Mouse (Mus musculus) bone marrow macrophage, adult 2 months (primary cell): Measurements from ENCODE around the gene Zeb2. TPM values are rescaled to one million over a fixed set of nuclear protein-coding genes. Genes with fewer than 3 reads are reported as not detected.

Source experiments
- H3K27ac ChIP-seq: 2 replicates; pipeline ENCODE4 v1.5.1; 2012; ENCODE audit warnings: low read depth, low read length; ENCODE audit not compliant: insufficient read depth
- H3K4me1 ChIP-seq: 2 replicates; pipeline ENCODE4 v1.6.1; 2012; ENCODE audit warnings: low read length; ENCODE audit not compliant: control insufficient read depth, insufficient read depth
- H3K4me3 ChIP-seq: 2 replicates; pipeline ENCODE4 v1.5.1; 2012; ENCODE audit warnings: mild to moderate bottlenecking, low read length, moderate library complexity; ENCODE audit not compliant: insufficient read depth
- CTCF ChIP-seq: IDR thresholded peaks from 2 replicates; pipeline ENCODE4 v1.5.1; 2012; ENCODE audit warnings: low read depth, mild to moderate bottlenecking, low read length, moderate library complexity
- POLR2A ChIP-seq: IDR thresholded peaks from 2 replicates; pipeline ENCODE4 v1.6.1; 2012; ENCODE audit warnings: mild to moderate bottlenecking, low read depth, low read length, borderline replicate concordance
- polyA plus RNA-seq: library from polyadenylated mRNA; stranded (reverse); fragments of >200 nt; gene quantifications from 2 replicates; pipeline ENCODE4 v1.2.4, GENCODE M21; 2012; ENCODE audit not compliant: missing spikeins, insufficient read depth, insufficient read length

Zeb2 gene
- polyA plus RNA-seq, 1 experiment = 388 TPM

DNA sequence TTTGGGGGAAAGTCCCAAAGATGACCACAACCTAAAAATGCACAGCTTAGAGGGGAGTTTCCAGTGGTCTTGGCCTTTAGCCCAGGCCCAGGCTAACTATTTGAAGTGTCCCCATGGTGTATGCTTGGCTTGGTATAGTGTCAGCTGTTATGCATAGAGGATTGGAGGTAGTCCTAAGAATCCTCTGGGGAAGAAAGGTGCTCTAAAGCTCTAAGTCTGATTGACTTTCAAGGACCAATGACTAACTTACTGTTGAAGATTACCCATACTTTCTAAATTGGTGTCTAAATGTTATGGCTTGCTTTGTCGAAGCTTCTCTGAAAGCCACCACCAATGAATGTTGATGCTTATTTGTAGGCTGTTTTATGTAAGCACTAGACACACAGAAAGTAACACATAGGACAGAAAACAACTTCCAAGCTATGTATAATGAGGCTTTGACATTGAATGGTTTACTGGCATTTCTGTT is 159.8 kb downstream of the Zeb2 start:
- Histone ChIP-seq H3K4me3 (no peak overlapping the region), H3K4me1 (peaks cover 37% of the 10 kb centered on the region), H3K27ac (no peak overlapping the region)
- TF ChIP-seq CTCF (no peak), POLR2A (no peak)

DNA sequence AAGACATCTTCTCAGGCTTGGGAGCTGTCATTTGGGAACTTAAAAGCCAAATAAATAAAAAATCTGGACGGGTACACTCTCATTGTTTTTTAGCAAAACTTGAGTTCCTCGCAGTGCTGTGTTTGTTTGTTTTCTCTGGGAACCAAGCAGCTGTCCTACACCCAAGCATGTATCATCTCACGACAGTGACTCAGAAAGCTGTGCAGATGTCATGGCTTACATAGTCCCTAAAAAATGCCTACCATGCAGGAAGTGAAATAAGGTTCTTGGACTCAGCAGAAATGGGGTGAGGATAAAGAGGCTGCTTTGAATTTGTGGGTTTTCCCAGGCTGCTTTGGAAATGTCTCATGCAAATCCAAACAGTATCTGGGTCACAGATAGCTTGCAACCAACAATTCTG is 161.0 kb downstream of the Zeb2 start:
- TF ChIP-seq POLR2A (no peak), CTCF (no peak)
- Histone ChIP-seq H3K4me1 (peaks cover 35% of the 10 kb centered on the region), H3K27ac (peak overlapping the region; percentile 2; the same call in 1 of the 2 replicates), H3K4me3 (no peak overlapping the region)

DNA sequence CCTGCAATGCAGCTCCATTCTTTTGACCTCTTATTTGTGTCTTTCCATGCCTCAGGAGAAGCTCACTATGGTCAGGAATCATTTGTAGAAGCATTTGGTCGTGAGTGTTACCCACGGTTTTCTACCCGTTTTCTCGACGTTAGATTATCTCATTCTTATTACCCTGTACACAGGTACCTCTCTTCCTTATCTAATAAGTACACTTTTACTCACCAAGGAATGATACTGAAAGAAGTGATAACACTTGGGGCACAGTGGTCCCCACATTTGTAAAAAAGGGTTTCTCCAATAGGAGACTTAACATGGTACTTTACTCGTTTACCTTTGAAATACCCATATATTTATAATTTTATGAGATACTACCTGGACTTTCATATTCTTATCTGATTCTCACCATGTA is 161.7 kb downstream of the Zeb2 start:
- peaks cover 28% of the 10 kb centered on the region for H3K4me1 ChIP-seq
- H3K27ac ChIP-seq = no peak overlapping the region

DNA sequence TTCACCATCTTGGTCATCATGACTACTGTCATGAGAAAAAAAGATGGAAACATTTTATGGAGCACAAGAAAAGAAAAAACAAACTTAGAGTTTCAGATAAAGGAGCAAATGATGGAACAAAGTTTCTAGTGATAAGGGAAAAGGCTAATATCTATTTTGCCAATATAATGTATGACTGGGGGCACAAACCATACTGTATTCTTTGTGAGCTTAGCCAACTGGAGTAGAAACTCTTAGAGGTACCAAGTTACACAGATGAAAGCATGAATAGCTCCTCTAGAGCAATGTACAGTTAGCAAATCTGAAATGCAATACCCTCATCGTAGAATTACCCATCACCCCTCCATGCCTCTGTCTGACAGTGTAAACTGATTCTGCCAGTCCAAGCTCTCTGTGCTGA is 163.0 kb downstream of the Zeb2 start:
- Histone ChIP-seq H3K27ac (no peak overlapping the region), H3K4me1 (peaks cover 26% of the 10 kb centered on the region), H3K4me3 (no peak overlapping the region)

More for the DNA sequence above, 161.7 kb downstream of the Zeb2 start:
- TF ChIP-seq CTCF (no peak), POLR2A (no peak)
- no peak overlapping the region for H3K4me3 ChIP-seq

DNA sequence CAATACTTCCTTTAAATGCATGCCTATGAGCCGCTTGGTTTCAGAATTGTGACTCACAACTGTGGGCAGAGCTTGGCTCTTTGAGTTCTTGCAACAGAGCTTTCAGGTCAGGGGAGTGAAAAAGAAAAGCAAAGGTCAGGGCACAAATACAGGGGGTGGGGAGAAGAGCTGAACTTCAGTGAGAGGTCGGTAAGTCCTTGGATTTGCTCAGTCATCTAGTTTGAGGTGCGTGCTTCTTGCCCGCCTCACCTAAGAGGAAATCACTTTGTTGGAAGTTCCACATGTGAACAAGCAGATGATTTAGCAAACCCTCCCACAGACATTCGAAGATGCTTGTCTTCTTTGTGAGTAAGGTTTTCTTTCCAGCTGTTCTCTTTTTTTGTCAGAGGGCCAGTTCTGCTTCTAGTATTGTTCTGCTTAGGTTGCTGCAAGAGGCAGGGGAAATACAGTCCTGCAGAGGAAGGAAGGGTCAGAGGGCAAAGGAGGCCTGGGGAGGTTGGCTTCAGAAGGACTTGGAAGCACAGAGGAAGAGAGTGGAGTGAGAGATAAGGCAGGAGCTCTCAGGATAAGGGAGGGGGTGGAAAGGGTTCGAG is 164.3 kb downstream of the Zeb2 start:
- Histone ChIP-seq H3K4me3 (peak overlapping the region; percentile 33; the same call in 1 of the 2 replicates), H3K27ac (peak overlapping the region; percentile 76)
- TF ChIP-seq POLR2A = no peak

More for the DNA sequence above, 163.0 kb downstream of the Zeb2 start:
- TF ChIP-seq POLR2A = no peak
- TF ChIP-seq CTCF = no peak

DNA sequence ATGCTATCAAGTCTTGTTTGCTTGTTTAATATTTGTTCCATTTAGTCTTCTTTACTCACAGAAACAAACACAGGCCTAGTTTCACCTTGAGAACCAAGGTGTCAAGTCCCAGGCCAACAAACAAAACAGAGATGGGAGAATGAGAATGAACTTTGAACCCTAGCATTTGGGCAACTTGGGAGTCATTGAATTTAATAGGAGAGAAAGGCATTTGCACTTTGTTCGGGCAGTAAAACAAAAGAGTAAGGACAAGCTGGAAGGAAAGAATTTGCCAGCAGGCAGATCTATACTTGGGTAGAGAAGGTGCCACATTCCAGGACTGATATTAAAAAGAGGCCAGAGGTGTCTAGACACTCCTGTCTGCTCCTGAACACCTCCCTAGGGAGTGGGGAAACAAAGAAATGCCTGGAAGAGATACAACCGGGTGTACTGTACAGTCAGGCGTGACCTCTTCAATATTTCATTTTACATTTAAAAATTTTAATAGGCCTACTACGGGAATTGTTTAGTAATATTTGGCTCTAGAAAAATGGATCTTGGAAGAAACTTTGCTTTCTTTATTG is 165.5 kb downstream of the Zeb2 start:
- Histone ChIP-seq H3K4me1 (peaks cover 23% of the 10 kb centered on the region), H3K4me3 (no peak overlapping the region), H3K27ac (no peak overlapping the region)
- TF ChIP-seq CTCF (no peak), POLR2A (no peak)

More for the DNA sequence above, 164.3 kb downstream of the Zeb2 start:
- peaks cover 26% of the 10 kb centered on the region for H3K4me1 ChIP-seq

DNA sequence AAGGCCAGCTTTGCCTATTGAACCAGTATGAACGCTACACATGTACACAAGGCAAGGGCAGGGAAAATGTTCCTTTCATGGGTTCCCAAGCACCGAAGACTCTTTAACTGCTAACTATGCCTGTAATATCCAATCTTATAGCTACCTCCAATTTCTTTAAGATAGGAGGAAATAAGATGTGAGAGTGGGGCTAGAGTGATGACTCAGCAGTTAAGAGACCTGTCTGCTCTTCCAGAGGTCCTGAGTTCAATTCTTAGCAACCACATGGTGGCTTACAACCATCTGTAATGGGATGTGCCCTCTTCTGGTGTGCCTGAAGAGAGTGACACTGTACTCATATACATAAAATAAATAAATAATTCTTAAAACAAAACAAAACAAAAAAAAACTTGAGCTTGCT is 172.5 kb downstream of the Zeb2 start:
- Histone ChIP-seq H3K4me3 (no peak overlapping the region), H3K4me1 (no peaks in the 10 kb centered on the region), H3K27ac (no peak overlapping the region)
- TF ChIP-seq POLR2A (no peak), CTCF (no peak)

Other genes starting within 250 kb of the Zeb2 start
- 19.1 and 20.4 TPM in 2 replicates for gene Gtdc1, start 189.7 kb downstream of the Zeb2 start, polyA plus RNA-seq